Comparison of ENCODE assay signal across 26 mouse cellular contexts in the genomic region with DNA sequence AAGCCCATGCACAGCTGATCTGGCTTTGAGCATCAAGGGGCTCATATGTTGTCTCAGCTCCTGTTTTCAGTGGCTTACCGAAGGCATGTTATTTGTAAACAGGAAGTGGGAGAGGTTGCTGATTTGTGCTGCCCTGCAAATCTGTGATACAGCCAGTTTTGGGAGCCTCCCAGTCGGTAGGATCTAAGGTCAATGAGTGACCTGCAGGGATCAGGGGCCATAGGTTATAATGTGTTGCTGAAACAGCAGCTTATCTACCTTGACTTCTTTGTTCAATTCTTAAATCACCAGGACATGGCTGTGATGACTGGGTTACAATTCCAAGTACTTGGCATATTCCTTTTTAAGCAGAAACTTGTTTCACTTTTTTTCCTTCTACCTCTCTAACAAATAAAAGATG. TPM values are rescaled to one million over a fixed set of nuclear protein-coding genes. Genes with fewer than 3 reads are reported as not detected.
"Had no signal": no experiment of that assay in that cellular context is flagged by ENCODE, and none has a peak within 500 bp of the region (broad histone marks: within the 10 kb centered on the region; RNA-seq: fewer than 3 reads in every experiment).

No protein-coding gene starts in this region.

- H3K27ac ChIP-seq: gastrocnemius, adult 2 months; heart, embryonic 10.5 days; hindbrain, embryonic 10.5 days; hindbrain, embryonic 12.5 days; hindbrain, embryonic 14.5 days; intestine, embryonic 15.5 days; kidney, embryonic 15.5 days; kidney, postnatal 0 days; layer of hippocampus, adult 2 months; left cerebral cortex, adult 2 months; limb, embryonic 10.5 days; limb, embryonic 12.5 days; liver, embryonic 14.5 days had no signal

- H3K27me3 ChIP-seq: heart, embryonic 12.5 days; hindbrain, embryonic 12.5 days; intestine, embryonic 15.5 days; kidney, embryonic 15.5 days; limb, embryonic 12.5 days had no signal

- H3K4me3 ChIP-seq: gastrocnemius, adult 2 months; heart, embryonic 10.5 days; heart, embryonic 12.5 days; hindbrain, embryonic 10.5 days; hindbrain, embryonic 12.5 days; intestine, embryonic 15.5 days; kidney, embryonic 15.5 days; layer of hippocampus, adult 2 months; left cerebral cortex, adult 2 months; limb, embryonic 10.5 days; limb, embryonic 12.5 days had no signal

- H3K4me2 ChIP-seq: heart, embryonic 12.5 days; hindbrain, embryonic 12.5 days; hindbrain, embryonic 14.5 days; intestine, embryonic 15.5 days; kidney, embryonic 15.5 days; limb, embryonic 12.5 days had no signal

- H3K9me3 ChIP-seq: heart, embryonic 10.5 days; heart, embryonic 12.5 days; hindbrain, embryonic 10.5 days; hindbrain, embryonic 12.5 days; intestine, embryonic 15.5 days; kidney, embryonic 15.5 days; limb, embryonic 10.5 days; limb, embryonic 12.5 days had no signal

- H3K9ac ChIP-seq: heart, embryonic 12.5 days; hindbrain, embryonic 12.5 days; hindbrain, embryonic 14.5 days; intestine, embryonic 15.5 days; kidney, embryonic 15.5 days; limb, embryonic 12.5 days; liver, embryonic 14.5 days had no signal

- H3K4me1 ChIP-seq: hindbrain, embryonic 10.5 days; hindbrain, embryonic 12.5 days; intestine, embryonic 15.5 days; kidney, embryonic 15.5 days; limb, embryonic 10.5 days; limb, embryonic 12.5 days had no signal

- ATAC-seq: forebrain, embryonic 16.5 days; hindbrain, embryonic 16.5 days; inflammation-experienced regulatory T-cells, adult 6 months; intestine, embryonic 15.5 days had no signal

- DNase-seq: gastrocnemius, adult 2 months; gastrocnemius, postnatal 10 days; gastrocnemius, postnatal 25 days; heart, adult 18-20 months; heart, postnatal 10 days; heart, postnatal 4 days; kidney, adult 18-20 months; kidney, postnatal 14 days; kidney, postnatal 4 days had no signal

RNA-seq across cellular contexts. Expression of a gene that starts 15.3 kb away (rescaled TPM):
- polyA plus RNA-seq: inflammation-experienced regulatory T-cells, adult 6 months had no signal

RNA-seq across cellular contexts. Expression of a gene that starts 52.9 kb away (rescaled TPM):
- total RNA-seq: granulocyte monocyte progenitor cell, adult 5-6 weeks had no signal
